Mouse (Mus musculus): ENCODE results near the gene Tmod2. TPM values are rescaled to one million over a fixed set of nuclear protein-coding genes. Genes with fewer than 3 reads are reported as not detected.

The Tmod2 gene
- polyA plus RNA-seq, 1 experiment = 8.0 TPM

- no peaks in the 10 kb centered on the region for H3K4me1 ChIP-seq (ENCODE audit: control insufficient read depth, insufficient read depth, low read length)
- no peak overlapping the region for H3K27ac ChIP-seq (ENCODE audit: insufficient read depth, low read length)
- no peak overlapping the region for H3K4me3 ChIP-seq (ENCODE audit: insufficient read depth, low read length)
- TF ChIP-seq CTCF (IDR thresholded peaks at IDR 0.05; ENCODE audit: borderline replicate concordance, insufficient read depth, low read length) (no peak), POLR2A (IDR thresholded peaks at IDR 0.05; ENCODE audit: low read depth, low read length) (no peak)
These were observed 31.8 kb downstream of the Tmod2 start for GRCm38 (mm10) chr9:75579321-75579720.

DNA sequence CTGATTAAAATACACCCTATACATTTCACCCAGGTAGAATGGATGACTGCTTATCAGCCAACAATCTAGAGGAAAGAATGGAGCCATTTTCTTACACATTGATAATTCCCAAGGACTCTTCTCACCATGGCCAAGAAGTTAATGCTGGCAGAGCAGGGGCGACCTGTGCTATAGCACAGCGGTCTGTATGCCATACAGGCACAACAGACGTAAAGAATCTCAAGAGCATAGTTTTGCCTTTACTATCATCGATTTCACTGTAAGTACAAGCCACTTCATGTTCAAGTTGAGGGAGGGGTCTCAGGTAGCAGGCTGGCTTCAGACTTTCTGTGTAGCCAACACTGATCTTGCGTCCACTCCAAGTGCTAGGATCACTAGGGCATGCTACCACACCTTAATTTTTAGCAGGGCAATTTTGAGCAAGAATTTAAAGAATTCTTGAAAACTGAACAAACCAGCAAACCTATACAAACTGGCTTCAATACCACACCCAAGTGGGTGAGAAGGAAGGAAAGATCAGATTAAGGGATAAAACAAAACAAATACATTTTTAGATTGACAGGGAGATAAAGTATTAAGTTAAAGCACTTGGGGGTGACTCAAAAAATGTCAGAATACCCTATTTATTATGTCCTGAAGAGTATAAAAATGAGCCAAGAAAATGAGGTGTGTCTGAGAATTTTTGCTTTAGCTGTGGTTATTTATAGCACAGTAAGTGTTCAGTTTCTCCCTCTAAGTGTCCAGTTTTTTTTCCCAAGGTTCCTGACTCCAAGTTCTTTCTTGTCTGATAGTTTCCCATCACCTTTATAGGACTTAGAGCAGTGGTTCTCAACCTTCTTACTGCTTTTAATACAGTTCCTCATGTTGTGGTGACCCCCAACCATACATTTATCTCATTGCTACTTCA, 39.8 kb downstream of the Tmod2 start:
- 0 out of 2 replicates have a peak, but pooled peaks cover 2% of the 10 kb centered on the region for H3K4me1 ChIP-seq (ENCODE audit: control insufficient read depth, insufficient read depth, low read length)

GRCm38 (mm10) chr9:75568399-75568798, 42.7 kb downstream of the Tmod2 start:
- TF ChIP-seq CTCF (IDR thresholded peaks at IDR 0.05; ENCODE audit: borderline replicate concordance, insufficient read depth, low read length) (no peak), POLR2A (IDR thresholded peaks at IDR 0.05; ENCODE audit: low read depth, low read length) (no peak)
- Histone ChIP-seq H3K4me3 (ENCODE audit: insufficient read depth, low read length) (no peak overlapping the region), H3K27ac (ENCODE audit: insufficient read depth, low read length) (no peak overlapping the region), H3K4me1 (ENCODE audit: control insufficient read depth, insufficient read depth, low read length) (peaks cover 6% of the 10 kb centered on the region; the same call in 1 of the 2 replicates)

More for the DNA sequence above, 39.8 kb downstream of the Tmod2 start:
- TF ChIP-seq POLR2A (IDR thresholded peaks at IDR 0.05; ENCODE audit: low read depth, low read length) (no peak), CTCF (IDR thresholded peaks at IDR 0.05; ENCODE audit: borderline replicate concordance, insufficient read depth, low read length) (no peak)
- Histone ChIP-seq H3K27ac (ENCODE audit: insufficient read depth, low read length) (no peak overlapping the region), H3K4me3 (ENCODE audit: insufficient read depth, low read length) (no peak overlapping the region)

- Histone ChIP-seq H3K4me3 (ENCODE audit: insufficient read depth, low read length) (no peak overlapping the region), H3K4me1 (ENCODE audit: control insufficient read depth, insufficient read depth, low read length) (peaks cover 5% of the 10 kb centered on the region), H3K27ac (ENCODE audit: insufficient read depth, low read length) (no peak overlapping the region)
- TF ChIP-seq CTCF (IDR thresholded peaks at IDR 0.05; ENCODE audit: borderline replicate concordance, insufficient read depth, low read length) = no peak
- no peak for TF ChIP-seq POLR2A (IDR thresholded peaks at IDR 0.05; ENCODE audit: low read depth, low read length)
These were observed 46.2 kb downstream of the Tmod2 start for GRCm38 (mm10) chr9:75564892-75565291.

DNA sequence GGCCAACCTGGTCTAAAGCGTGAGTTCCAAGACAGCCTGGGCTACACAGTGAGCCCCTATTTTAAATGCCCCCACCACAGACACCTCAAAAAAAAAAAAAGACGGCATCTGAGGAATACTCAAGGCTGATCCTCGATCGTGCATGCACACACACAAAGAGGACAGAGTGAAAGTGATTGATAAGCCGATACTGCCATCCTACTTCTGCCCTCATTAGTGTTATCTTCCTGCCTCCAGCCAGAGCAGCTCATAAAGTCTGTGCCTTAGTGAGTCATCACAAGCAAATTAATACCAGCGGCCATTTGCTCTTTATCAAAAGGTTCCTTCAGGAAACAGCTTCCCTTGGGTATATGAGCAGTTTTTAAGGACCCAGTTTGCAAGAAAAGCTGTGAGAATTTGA, 47.5 kb downstream of the Tmod2 start:
- H3K27ac ChIP-seq (ENCODE audit: insufficient read depth, low read length) = 0 out of 2 replicates have a peak overlapping the region, but pooled peaks have one; percentile 21
- no peak overlapping the region for H3K4me3 ChIP-seq (ENCODE audit: insufficient read depth, low read length)
- peaks cover 5% of the 10 kb centered on the region for H3K4me1 ChIP-seq (ENCODE audit: control insufficient read depth, insufficient read depth, low read length)
- no peak for TF ChIP-seq POLR2A (IDR thresholded peaks at IDR 0.05; ENCODE audit: low read depth, low read length)
- no peak for TF ChIP-seq CTCF (IDR thresholded peaks at IDR 0.05; ENCODE audit: borderline replicate concordance, insufficient read depth, low read length)

- Histone ChIP-seq H3K4me1 (ENCODE audit: control insufficient read depth, insufficient read depth, low read length) (peaks cover 5% of the 10 kb centered on the region), H3K4me3 (ENCODE audit: insufficient read depth, low read length) (no peak overlapping the region), H3K27ac (ENCODE audit: insufficient read depth, low read length) (no peak overlapping the region)
- no peak for TF ChIP-seq CTCF (IDR thresholded peaks at IDR 0.05; ENCODE audit: borderline replicate concordance, insufficient read depth, low read length)
These were observed 47.9 kb downstream of the Tmod2 start for GRCm38 (mm10) chr9:75563176-75563575.

- TF ChIP-seq POLR2A (IDR thresholded peaks at IDR 0.05; ENCODE audit: low read depth, low read length) (no peak), CTCF (IDR thresholded peaks at IDR 0.05; ENCODE audit: borderline replicate concordance, insufficient read depth, low read length) (no peak)
- Histone ChIP-seq H3K27ac (ENCODE audit: insufficient read depth, low read length) (no peak overlapping the region), H3K4me1 (ENCODE audit: control insufficient read depth, insufficient read depth, low read length) (peaks cover 10% of the 10 kb centered on the region), H3K4me3 (ENCODE audit: insufficient read depth, low read length) (no peak overlapping the region)
These were observed 50.0 kb downstream of the Tmod2 start for GRCm38 (mm10) chr9:75561040-75561669.

DNA sequence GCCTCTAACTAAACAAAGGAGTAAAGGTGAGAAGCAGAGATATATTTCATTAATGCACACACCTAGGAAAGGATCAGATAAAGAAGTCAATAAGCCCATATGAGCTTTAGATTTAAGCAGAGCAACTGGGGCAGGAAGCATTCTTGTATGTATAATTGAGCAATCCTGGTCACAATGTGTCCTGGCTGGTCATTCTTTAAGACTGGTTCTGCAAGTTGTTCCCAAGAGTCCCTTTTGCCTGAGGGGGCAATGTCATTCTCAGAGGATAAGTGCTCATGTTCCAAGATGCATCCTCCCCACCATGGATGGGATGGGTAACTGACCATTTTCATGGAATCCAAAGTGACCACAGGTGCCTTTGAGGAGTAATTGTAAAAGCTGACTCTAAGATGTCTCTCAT, 50.8 kb downstream of the Tmod2 start:
- peaks cover 10% of the 10 kb centered on the region for H3K4me1 ChIP-seq (ENCODE audit: control insufficient read depth, insufficient read depth, low read length)
- no peak overlapping the region for H3K27ac ChIP-seq (ENCODE audit: insufficient read depth, low read length)

DNA sequence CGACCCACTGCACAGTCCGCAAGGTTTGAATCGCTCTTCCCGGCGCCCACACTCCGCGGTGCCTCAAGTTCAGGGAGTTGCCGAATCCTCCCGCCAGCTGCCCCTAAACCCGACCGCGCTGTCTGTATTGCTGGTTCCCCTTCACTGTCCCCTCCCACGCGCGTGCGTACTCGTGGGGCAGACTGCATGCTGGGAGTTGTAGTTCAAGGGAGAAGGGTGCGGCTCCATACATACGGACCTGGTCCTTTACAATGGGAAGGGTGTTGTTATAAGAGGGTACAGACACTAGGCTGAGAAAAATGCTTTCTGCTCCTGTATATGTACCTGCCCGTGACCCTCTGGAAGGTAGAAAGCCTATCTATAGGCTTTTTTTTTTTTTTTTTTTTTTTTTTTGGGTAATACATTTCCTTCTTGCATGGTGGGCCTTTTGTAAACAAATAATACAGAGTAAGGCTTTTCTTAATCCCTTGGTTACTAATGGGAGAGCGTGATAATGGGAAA, 51.6 kb downstream of the Tmod2 start, which contains the start of gene Tmod3:
TSS of gene Tmod3 (minus strand) at position 146 of the 501 bp plus-strand sequence.
- TF ChIP-seq CTCF (IDR thresholded peaks at IDR 0.05; ENCODE audit: borderline replicate concordance, insufficient read depth, low read length) (no peak), POLR2A (IDR thresholded peaks at IDR 0.05; ENCODE audit: low read depth, low read length) (peak; percentile 95)
- Histone ChIP-seq H3K4me3 (ENCODE audit: insufficient read depth, low read length) (peak within 1 kb of the TSS; percentile 96), H3K27ac (ENCODE audit: insufficient read depth, low read length) (peak within 1 kb of the TSS; percentile 86), H3K4me1 (ENCODE audit: control insufficient read depth, insufficient read depth, low read length) (peaks cover 10% of the 10 kb centered on the region)

More for the DNA sequence above, 50.8 kb downstream of the Tmod2 start:
- TF ChIP-seq POLR2A (IDR thresholded peaks at IDR 0.05; ENCODE audit: low read depth, low read length) = no peak
- TF ChIP-seq CTCF (IDR thresholded peaks at IDR 0.05; ENCODE audit: borderline replicate concordance, insufficient read depth, low read length) = no peak
- no peak overlapping the region for H3K4me3 ChIP-seq (ENCODE audit: insufficient read depth, low read length)
